14 mouse cellular contexts compared by ENCODE assay signal in the genomic region with DNA sequence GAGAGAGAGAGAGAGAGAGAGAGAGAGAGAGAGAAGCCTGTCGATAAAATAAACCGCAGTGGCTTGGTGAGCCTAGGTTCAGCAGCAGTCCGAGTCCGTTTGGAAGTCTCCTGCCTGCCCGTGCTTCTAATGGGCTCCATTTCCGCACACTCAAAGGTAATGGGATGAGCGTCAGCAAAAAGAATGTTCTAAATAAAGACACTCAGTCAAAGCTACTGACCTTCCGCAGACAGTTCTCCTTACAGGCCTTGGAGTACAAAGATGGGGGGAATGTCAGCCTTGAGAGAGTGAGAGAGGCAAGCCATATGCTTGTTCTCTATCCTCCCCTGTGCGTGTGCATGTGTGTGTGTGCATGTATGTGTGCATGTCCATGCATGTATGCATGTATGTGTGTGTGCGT.
"Had no signal": no experiment of that assay in that cellular context is flagged by ENCODE, and none has a peak within 500 bp of the region (broad histone marks: within the 10 kb centered on the region; RNA-seq: fewer than 3 reads in every experiment).

No protein-coding gene starts in this region.

- H3K4me3 ChIP-seq: limb, embryonic 15.5 days; midbrain, embryonic 12.5 days had no signal

- DNase-seq: kidney, postnatal 36 days; layer of hippocampus, adult 9-11 months; layer of hippocampus, postnatal 36 days; lung, adult 18-20 months; lung, postnatal 10 days; lung, postnatal 4 days; right cerebral cortex, adult 18-20 months; right cerebral cortex, postnatal 25 days; thymus, postnatal 36 days had no signal

- H3K9ac ChIP-seq: limb, embryonic 15.5 days; liver, embryonic 14.5 days; midbrain, embryonic 12.5 days had no signal

- H3K9me3 ChIP-seq: limb, embryonic 15.5 days; midbrain, embryonic 12.5 days had no signal

- H3K4me1 ChIP-seq: limb, embryonic 15.5 days had no signal

- H3K36me3 ChIP-seq: limb, embryonic 15.5 days; midbrain, embryonic 12.5 days had no signal

- H3K27ac ChIP-seq: kidney, postnatal 0 days; limb, embryonic 15.5 days; liver, embryonic 14.5 days; midbrain, embryonic 12.5 days had no signal

- H3K27me3 ChIP-seq: limb, embryonic 15.5 days; midbrain, embryonic 12.5 days had no signal

- H3K4me2 ChIP-seq: limb, embryonic 15.5 days; midbrain, embryonic 12.5 days had no signal

- ATAC-seq: midbrain, embryonic 16.5 days had no signal
